Mouse (Mus musculus): Measurements from ENCODE around the gene Ly6g6d.

DNA sequence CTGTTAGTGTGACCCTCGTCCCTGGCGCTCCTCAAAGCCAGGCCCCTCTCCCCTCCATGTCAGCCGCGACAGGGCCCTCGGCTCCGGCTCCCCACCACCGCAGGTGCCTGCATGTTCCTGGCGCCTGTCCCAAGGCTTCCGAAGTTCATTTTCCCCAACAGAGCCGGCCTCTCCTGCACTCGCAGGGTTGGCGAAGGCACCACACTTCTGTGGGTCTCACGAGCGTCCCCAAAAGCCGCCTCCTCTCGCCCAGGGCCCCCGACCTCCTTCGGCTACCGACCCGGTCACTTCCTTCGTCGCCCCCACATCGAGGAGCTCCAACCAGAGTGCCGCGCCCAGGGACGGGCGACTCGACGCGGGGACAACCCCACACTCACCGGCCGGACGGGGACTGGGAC, 42.9 kb upstream of the Ly6g6d start:
- TF ChIP-seq CTCF (IDR thresholded peaks at IDR 0.05; ENCODE audit: borderline replicate concordance, insufficient read depth, low read length) (no peak), POLR2A (IDR thresholded peaks at IDR 0.05; ENCODE audit: low read depth, low read length) (no peak)
